Mouse (Mus musculus): Measurements from ENCODE around the gene Bmpr1a. TPM values are rescaled to one million over a fixed set of nuclear protein-coding genes. Genes with fewer than 3 reads are reported as not detected.
"Not testable (repeated sequence)": the region's sequence is repeated elsewhere in the genome, so short reads cannot be mapped to it uniquely, and the experiment has no call there.

The Bmpr1a gene
- polyA plus RNA-seq, 1 experiment from 2014 or later = 23.4 TPM

DNA sequence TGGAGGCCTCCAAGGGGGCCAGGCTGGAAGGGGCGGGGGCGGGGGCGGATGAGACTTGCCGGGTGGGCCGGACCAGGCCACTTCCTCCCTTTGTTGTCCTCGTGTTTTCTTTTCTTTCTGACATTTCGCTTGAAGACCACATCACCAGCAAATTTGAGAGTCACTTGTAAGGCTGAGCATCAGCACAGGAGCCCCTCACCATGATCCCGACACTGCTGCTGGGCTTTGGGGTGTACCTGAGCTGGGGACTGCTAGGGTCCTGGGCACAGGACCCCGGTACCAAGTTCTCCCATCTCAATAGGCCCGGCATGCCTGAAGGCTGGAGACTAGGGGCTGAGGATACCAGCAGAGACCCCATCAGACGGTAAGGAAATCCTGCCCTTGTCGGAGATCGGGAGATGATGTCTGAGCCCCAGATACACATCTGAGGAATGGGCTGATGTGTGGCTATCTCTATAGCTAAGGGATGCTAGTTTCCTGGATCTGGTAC, 127.7 kb downstream of the Bmpr1a start, which contains the start of gene Mmrn2:
Gene Mmrn2 (plus strand): TSS at position 51 of the 490 bp plus-strand sequence.
- Histone ChIP-seq H3K4me2 (replicated peaks) (no peak within 1 kb of the TSS), H3K9me3 (no peaks in the 10 kb centered on the region), H3K36me3 (no peaks in the 10 kb centered on the region), H3K27me3 (no peaks in the 10 kb centered on the region), H3K4me3 (no peak within 1 kb of the TSS), H3K27ac (replicated peaks) (no peak within 1 kb of the TSS), H3K9ac (replicated peaks) (no peak within 1 kb of the TSS), H3K4me1 (peaks cover 10% of the 10 kb centered on the region; the same call in 1 of the 2 replicates)
- no peak for ATAC-seq (replicated peaks)
- WGBS = 84% methylated on average over 13 of the region's 13 CpGs

DNA sequence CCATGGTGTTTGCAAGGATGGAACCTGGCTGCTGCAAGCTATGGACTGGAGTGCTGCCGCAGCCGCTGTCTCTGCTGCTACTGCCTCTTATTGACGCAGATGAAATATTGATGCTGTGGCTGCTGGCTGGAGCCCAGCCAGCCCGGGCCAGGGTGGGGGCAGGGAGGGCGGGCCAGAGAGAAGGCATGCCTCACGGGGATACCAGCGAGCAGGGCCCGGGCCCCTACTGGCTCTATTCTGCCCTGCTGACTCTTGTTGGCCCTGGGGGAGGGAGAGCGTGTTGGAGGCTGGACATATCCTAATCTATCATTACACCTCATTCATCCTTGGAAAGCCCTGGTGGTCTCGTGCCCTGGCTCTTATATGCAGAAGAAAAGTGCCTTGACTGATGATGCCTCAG, 128.6 kb downstream of the Bmpr1a start, which contains the start of gene Sncg:
Gene Sncg (minus strand): TSS at position 213 of the 400 bp plus-strand sequence.
- ATAC-seq (replicated peaks) = no peak
- H3K4me2 ChIP-seq (replicated peaks) = no peak within 1 kb of the TSS
- no peak within 1 kb of the TSS for H3K9ac ChIP-seq (replicated peaks)
- 65% methylated on average over 10 of the region's 10 CpGs for WGBS
- no peaks in the 10 kb centered on the region for H3K27me3 ChIP-seq
- no peak within 1 kb of the TSS for H3K4me3 ChIP-seq
- no peak within 1 kb of the TSS for H3K27ac ChIP-seq (replicated peaks)
- no peaks in the 10 kb centered on the region for H3K36me3 ChIP-seq
- peaks cover 10% of the 10 kb centered on the region; the same call in 1 of the 2 replicates for H3K4me1 ChIP-seq
- no peaks in the 10 kb centered on the region for H3K9me3 ChIP-seq

DNA sequence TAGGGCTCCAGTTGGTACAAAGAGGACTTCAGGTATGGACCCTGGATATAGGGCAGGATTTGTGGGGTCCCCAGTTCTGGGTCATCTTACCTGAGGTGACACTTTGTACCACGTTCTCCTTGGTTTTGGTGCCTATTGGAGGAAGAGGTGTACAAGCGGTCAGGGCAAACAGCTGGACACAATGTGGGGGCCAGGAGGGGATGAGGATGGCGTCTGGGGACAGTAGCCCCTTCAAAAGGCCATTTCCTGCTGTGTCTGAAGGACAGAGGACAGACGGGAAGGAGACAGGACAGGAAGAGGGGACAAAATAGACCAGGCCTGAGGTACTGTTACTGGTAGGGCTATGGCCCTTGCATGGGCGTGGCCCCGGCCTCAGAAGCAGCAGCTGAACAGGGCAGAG, 129.6 kb downstream of the Bmpr1a start:
- WGBS = 85% methylated on average over 6 of the region's 6 CpGs
- Histone ChIP-seq H3K4me1 (peaks cover 5% of the 10 kb centered on the region; the same call in 1 of the 2 replicates), H3K4me3 (no peak overlapping the region), H3K27ac (replicated peaks) (no peak overlapping the region), H3K36me3 (no peaks in the 10 kb centered on the region), H3K27me3 (no peaks in the 10 kb centered on the region), H3K4me2 (replicated peaks) (no peak overlapping the region), H3K9ac (replicated peaks) (no peak overlapping the region), H3K9me3 (no peaks in the 10 kb centered on the region)
- no peak for ATAC-seq (replicated peaks)

- Histone ChIP-seq H3K27me3 (no peaks in the 10 kb centered on the region), H3K4me3 (no peak overlapping the region), H3K36me3 (no peaks in the 10 kb centered on the region), H3K9me3 (no peaks in the 10 kb centered on the region), H3K4me1 (no peaks in the 10 kb centered on the region), H3K9ac (replicated peaks) (no peak overlapping the region), H3K4me2 (replicated peaks) (no peak overlapping the region), H3K27ac (replicated peaks) (no peak overlapping the region)
- ATAC-seq (replicated peaks) = 0 out of 2 replicates have a peak, but pooled peaks have one; percentile 21
- WGBS = 83% methylated on average over 6 of the region's 6 CpGs
These were observed 130.5 kb downstream of the Bmpr1a start for GRCm38 (mm10) chr14:34372646-34373045.

GRCm38 (mm10) chr14:34371763-34372162, 131.4 kb downstream of the Bmpr1a start:
- Histone ChIP-seq H3K4me2 (replicated peaks) (no peak overlapping the region), H3K27ac (replicated peaks) (no peak overlapping the region), H3K4me1 (no peaks in the 10 kb centered on the region), H3K27me3 (no peaks in the 10 kb centered on the region), H3K4me3 (no peak overlapping the region), H3K9me3 (no peaks in the 10 kb centered on the region), H3K9ac (replicated peaks) (no peak overlapping the region), H3K36me3 (no peaks in the 10 kb centered on the region)
- ATAC-seq (replicated peaks) = no peak
- WGBS = 79% methylated on average over 2 of the region's 2 CpGs

DNA sequence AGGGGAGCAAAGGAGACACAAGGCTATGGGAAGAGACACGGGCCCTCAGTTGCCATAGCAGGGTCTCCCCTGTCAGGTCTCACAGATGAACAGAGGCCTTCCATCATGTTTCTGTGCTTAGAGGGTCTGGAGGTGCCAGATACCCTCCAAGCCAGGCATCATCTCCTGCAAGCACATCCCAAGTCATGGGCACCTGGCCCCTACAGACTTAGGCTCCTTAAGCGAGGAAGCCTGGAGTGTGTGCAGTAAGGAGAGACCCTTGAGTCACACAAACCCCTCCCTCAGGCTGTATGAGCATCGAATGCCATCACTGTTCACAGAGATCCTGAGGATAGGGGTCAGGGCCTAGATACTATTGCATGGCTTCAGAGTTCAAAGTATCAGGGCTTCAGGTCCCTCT, 132.2 kb downstream of the Bmpr1a start:
- Histone ChIP-seq H3K36me3 (no peaks in the 10 kb centered on the region), H3K4me3 (no peak overlapping the region), H3K4me1 (no peaks in the 10 kb centered on the region), H3K27ac (replicated peaks) (no peak overlapping the region), H3K9me3 (no peaks in the 10 kb centered on the region), H3K27me3 (no peaks in the 10 kb centered on the region), H3K4me2 (replicated peaks) (no peak overlapping the region), H3K9ac (replicated peaks) (no peak overlapping the region)
- WGBS = 81% methylated on average over 3 of the region's 3 CpGs
- no peak for ATAC-seq (replicated peaks)

- no peaks in the 10 kb centered on the region for H3K9me3 ChIP-seq
- H3K27me3 ChIP-seq = no peaks in the 10 kb centered on the region
- H3K9ac ChIP-seq (replicated peaks) = no peak overlapping the region
- no peaks in the 10 kb centered on the region for H3K36me3 ChIP-seq
- H3K4me2 ChIP-seq (replicated peaks) = no peak overlapping the region
- no peak overlapping the region for H3K27ac ChIP-seq (replicated peaks)
- no peaks in the 10 kb centered on the region for H3K4me1 ChIP-seq
- no peak for ATAC-seq (replicated peaks)
- H3K4me3 ChIP-seq = no peak overlapping the region
- WGBS = 56% methylated on average over 3 of the region's 3 CpGs
These were observed 132.9 kb downstream of the Bmpr1a start for GRCm38 (mm10) chr14:34370203-34370602.

DNA sequence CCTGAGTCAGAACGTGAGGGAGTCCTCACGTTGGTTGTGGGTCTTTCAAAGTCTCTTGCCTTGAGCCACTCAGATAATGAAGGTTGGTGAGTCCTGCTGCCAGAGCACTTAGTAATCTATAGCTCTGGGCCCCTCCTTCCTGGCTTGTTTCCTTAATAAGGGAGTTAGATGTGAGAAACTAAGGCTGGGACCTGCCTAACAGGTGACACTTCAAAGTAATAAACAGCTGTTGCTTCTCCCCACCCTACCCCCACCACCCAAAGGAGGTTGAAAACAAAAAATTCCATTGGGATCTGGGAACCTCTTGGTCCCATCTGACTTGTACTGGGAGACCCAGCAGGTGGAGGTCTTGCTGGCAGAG, 138.0 kb downstream of the Bmpr1a start:
- H3K4me2 ChIP-seq (replicated peaks) = no peak overlapping the region
- no peak overlapping the region for H3K27ac ChIP-seq (replicated peaks)
- WGBS = 96% methylated on average over 2 of the region's 2 CpGs
- no peak for ATAC-seq (replicated peaks)
- no peaks in the 10 kb centered on the region for H3K27me3 ChIP-seq
- H3K4me1 ChIP-seq = peaks cover 16% of the 10 kb centered on the region
- H3K36me3 ChIP-seq = no peaks in the 10 kb centered on the region
- no peak overlapping the region for H3K4me3 ChIP-seq
- H3K9me3 ChIP-seq = no peaks in the 10 kb centered on the region
- H3K9ac ChIP-seq (replicated peaks) = no peak overlapping the region

DNA sequence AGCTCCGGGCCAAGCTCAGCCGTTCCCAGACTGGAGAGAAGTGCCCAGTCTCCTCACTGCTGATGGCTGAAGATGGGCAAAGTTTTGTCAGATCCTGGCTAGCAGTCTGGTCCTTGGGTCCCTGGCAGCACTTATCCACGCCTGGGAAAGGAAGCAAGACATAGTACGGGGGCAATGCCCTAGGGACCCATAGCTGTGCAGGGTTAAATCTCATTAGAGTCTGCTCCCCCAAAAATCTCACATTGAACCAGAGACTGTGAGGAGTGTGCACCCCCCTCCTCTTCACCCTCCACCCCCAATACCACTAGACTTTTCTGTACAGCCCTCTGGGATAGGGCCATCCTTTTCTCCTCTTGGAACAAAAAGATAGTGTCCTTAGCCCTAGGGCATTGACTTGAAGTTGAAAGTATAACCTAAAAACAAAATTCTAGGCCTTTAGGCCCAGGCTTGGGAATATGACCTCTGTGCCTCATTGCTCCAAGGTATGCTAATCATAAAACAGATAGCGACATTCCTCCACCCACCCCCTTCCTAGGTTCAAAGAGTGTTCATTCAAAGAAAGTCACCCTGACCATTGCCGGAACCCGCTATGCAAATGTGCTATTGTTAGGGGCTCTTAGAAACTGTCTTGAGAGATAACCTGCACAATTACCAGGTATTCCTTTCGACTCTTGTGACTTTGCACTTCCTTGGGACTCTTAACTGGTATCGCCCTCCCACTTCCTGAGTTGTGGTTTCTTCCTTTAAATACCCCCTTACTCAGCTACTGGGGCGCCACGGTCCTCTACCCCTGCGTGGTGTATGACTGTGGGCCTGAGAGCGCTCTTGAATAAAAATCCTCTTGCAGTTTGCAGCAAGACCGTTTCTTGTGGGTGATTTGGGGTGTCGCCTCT, 138.6 kb downstream of the Bmpr1a start:
- Histone ChIP-seq H3K4me2 (replicated peaks) (peak overlapping the region; percentile 86), H3K4me1 (peaks cover 16% of the 10 kb centered on the region), H3K27ac (replicated peaks) (peak overlapping the region; percentile 12; the same call in 1 of the 2 replicates), H3K4me3 (peak overlapping the region; percentile 46), H3K9ac (replicated peaks) (peak overlapping the region; percentile 64)
- peak; percentile 34 for ATAC-seq (replicated peaks)
- 75% methylated on average over 15 of the region's 15 CpGs for WGBS
- not testable (repeated sequence) for H3K9me3 ChIP-seq, H3K36me3 ChIP-seq, H3K27me3 ChIP-seq

DNA sequence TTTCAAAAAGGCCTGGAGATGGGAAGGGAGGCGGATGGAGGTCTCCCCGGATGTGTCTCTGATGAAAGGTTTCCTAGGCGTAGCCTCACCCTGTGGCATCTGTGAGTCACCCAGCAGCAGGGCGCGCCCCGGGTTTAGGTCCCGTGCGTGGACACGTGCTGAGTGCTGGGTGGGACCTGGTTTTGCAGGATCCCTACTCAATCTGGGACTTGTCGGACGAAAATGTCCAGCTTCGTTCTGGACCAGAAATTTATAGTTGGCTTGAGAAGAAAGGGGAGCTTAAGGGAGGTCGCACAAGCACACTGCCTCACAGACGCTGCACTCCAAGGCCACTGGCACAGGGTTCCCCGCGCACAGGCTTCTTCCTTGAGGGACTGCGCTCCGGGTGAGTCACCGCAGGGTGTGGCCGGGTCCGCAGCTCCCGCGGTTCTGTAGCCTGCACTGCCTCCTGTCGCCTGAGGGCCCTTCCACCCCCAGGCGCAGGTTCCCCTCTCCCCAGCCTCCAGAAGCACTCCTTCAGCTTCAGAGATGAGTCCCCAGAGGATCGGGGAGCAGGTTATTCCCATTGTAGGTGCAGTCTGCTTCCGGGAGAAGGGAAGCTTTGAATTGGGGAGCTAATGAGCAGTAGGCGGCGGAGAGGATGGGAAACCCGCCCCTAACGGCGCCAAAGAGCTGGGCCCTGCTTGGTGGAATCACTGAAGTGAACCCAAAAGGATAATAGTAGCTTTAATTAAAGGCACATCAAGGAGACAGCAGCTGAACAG, 139.5 kb downstream of the Bmpr1a start:
- Histone ChIP-seq H3K9me3 (no peaks in the 10 kb centered on the region), H3K27ac (replicated peaks) (peak overlapping the region; percentile 12; the same call in 1 of the 2 replicates), H3K4me3 (peak overlapping the region; percentile 46), H3K4me1 (peaks cover 16% of the 10 kb centered on the region), H3K4me2 (replicated peaks) (peak overlapping the region; percentile 86), H3K27me3 (no peaks in the 10 kb centered on the region), H3K9ac (replicated peaks) (peak overlapping the region; percentile 64), H3K36me3 (no peaks in the 10 kb centered on the region)
- WGBS = 1% methylated on average over 32 of the region's 32 CpGs
- peak; percentile 87 for ATAC-seq (replicated peaks)

- 34% methylated on average over 18 of the region's 18 CpGs for WGBS
- peak; percentile 72 for ATAC-seq (replicated peaks)
- Histone ChIP-seq H3K9me3 (no peaks in the 10 kb centered on the region), H3K27ac (replicated peaks) (no peak overlapping the region; the same call in 1 of the 2 replicates), H3K4me3 (peak overlapping the region; percentile 46), H3K27me3 (no peaks in the 10 kb centered on the region), H3K9ac (replicated peaks) (peak overlapping the region; percentile 64), H3K36me3 (no peaks in the 10 kb centered on the region), H3K4me2 (replicated peaks) (peak overlapping the region; percentile 86), H3K4me1 (peaks cover 16% of the 10 kb centered on the region)
These were observed 140.3 kb downstream of the Bmpr1a start for GRCm38 (mm10) chr14:34362726-34363445.

All from forebrain, embryonic 15.5 days (tissue).